Mouse (Mus musculus) heart, postnatal 0 days (tissue): ENCODE measurements around the gene D1Ertd622e.

ENCODE experiments used
- CTCF ChIP-seq: IDR thresholded peaks from 2 replicates; pipeline ENCODE4 v1.5.1; 2016; ENCODE audit warnings: antibody characterized with exemption, control low read depth, low read depth
- EP300 ChIP-seq: IDR thresholded peaks from 2 replicates; pipeline ENCODE4 v1.6.1; 2016; ENCODE audit warnings: antibody characterized with exemption, low read depth

DNA sequence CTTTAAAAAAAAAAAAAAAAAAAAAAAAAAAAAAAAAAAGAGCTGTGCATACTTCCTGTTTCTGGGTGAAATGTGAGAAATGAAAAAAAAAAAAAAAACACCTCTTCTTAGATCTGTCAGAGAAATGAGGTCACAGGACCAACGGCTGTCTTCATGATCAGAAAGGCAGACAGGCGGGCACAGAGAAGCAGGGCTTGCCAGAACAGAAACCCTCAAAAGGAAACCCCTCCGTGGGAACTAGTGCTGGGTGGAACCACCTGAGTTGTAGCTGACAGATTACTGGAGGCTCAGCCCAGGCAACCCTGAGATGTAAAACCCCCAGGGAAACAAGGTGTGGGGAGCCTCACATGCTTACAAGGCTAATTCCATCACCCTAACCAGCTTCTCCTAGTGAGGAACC, 81.6 kb downstream of the D1Ertd622e start:
- TF ChIP-seq CTCF (no peak), EP300 (no peak)
